Mouse (Mus musculus) midbrain, embryonic 16.5 days (tissue): ENCODE data around the gene Cacng4. TPM values are rescaled to one million over a fixed set of nuclear protein-coding genes. Genes with fewer than 3 reads are reported as not detected.

ENCODE experiments used
- ATAC-seq: fragments of 200-750 bp; cut with Nextera tagmentation; 2 replicates; pipeline ENCODE4 v1.8.0; 2017; ENCODE audit warnings: moderate TSS enrichment
- H3K27ac ChIP-seq: fragments of 300-500 bp; sonication (generic); 2 replicates; pipeline ENCODE4 v1.5.1; 2014; ENCODE audit warnings: mild to moderate bottlenecking, low read length, mixed read lengths
- H3K27me3 ChIP-seq: fragments of 300-500 bp; sonication (generic); 2 replicates; pipeline ENCODE4 v1.6.1; 2014; ENCODE audit warnings: low read depth, low read length, mixed read lengths; ENCODE audit not compliant: control insufficient read depth, insufficient read depth
- H3K36me3 ChIP-seq: fragments of 300-500 bp; sonication (generic); 2 replicates; pipeline ENCODE4 v1.6.1; 2014; ENCODE audit warnings: mild to moderate bottlenecking, low read length, moderate library complexity, mixed read lengths; ENCODE audit not compliant: control insufficient read depth, insufficient read depth
- H3K4me1 ChIP-seq: fragments of 300-500 bp; sonication (generic); 2 replicates; pipeline ENCODE4 v1.6.1; 2014; ENCODE audit warnings: mild to moderate bottlenecking, low read length, mixed read lengths; ENCODE audit not compliant: control insufficient read depth, insufficient read depth
- H3K4me2 ChIP-seq: fragments of 300-500 bp; sonication (generic); 2 replicates; pipeline ENCODE4 v1.6.1; 2014; ENCODE audit warnings: mild to moderate bottlenecking, low read length, mixed read lengths
- H3K4me3 ChIP-seq: fragments of 300-500 bp; sonication (generic); 2 replicates; pipeline ENCODE4 v1.5.1; 2014; ENCODE audit warnings: low read depth, mild to moderate bottlenecking, low read length, moderate library complexity, mixed read lengths
- H3K9ac ChIP-seq: fragments of 300-500 bp; sonication (generic); 2 replicates; pipeline ENCODE4 v1.6.1; 2014; ENCODE audit warnings: low read depth, low read length, mixed read lengths
- H3K9me3 ChIP-seq: fragments of 300-500 bp; sonication (generic); replicated peaks from 2 replicates; pipeline ENCODE4 v1.6.1; 2014; ENCODE audit warnings: mild to moderate bottlenecking, low read length, mixed read lengths; ENCODE audit not compliant: control insufficient read depth, poor library complexity, severe bottlenecking
- WGBS: fragments of 180-500 bp; shearing (Covaris S2); extraction: QIAGEN DNeasy Blood & Tissue Kit; methylation state at CpG from one replicate; pipeline ENCODE4 v1.1.7; 2014; 5-methylcytosine and 5-hydroxymethylcytosine counted together
- polyA plus RNA-seq: library from polyadenylated mRNA; unstranded; fragments of >200 nt; fragmentation: Nextera tagmentation; extraction: Ambion mirVana; gene quantifications from 2 replicates; pipeline ENCODE4 v1.2.1, GENCODE M21; 2015

Gene Cacng4
- polyA plus RNA-seq, 1 experiment from 2014 or later: 52.1 TPM

- no peaks in the 10 kb centered on the region for H3K9me3 ChIP-seq
- 78% methylated on average over 16 of the region's 16 CpGs for whole genome bisulfite sequencing
- no peak for ATAC-seq
Measured at GRCm38 (mm10) chr11:107716332-107716938, 77.9 kb downstream of the Cacng4 start, which contains the start of gene Cacng1. Gene Cacng1 (minus strand): TSS chr11:107716522.

GRCm38 (mm10) chr11:107714368-107714767, 80.0 kb downstream of the Cacng4 start:
- Histone ChIP-seq H3K9ac (no peak overlapping the region), H3K9me3 (no peaks in the 10 kb centered on the region), H3K36me3 (no peaks in the 10 kb centered on the region), H3K27me3 (no peaks in the 10 kb centered on the region), H3K4me2 (no peak overlapping the region), H3K27ac (no peak overlapping the region), H3K4me1 (no peaks in the 10 kb centered on the region), H3K4me3 (no peak overlapping the region)
- WGBS: 85% methylated on average over 7 of the region's 7 CpGs
- ATAC-seq: no peak

More at GRCm38 (mm10) chr11:107716332-107716938, 77.9 kb downstream of the Cacng4 start, which contains the start of gene Cacng1:
- Histone ChIP-seq H3K4me1 (no peaks in the 10 kb centered on the region), H3K9ac (no peak within 1 kb of the TSS), H3K27ac (no peak within 1 kb of the TSS), H3K36me3 (no peaks in the 10 kb centered on the region), H3K4me2 (no peak within 1 kb of the TSS), H3K4me3 (no peak within 1 kb of the TSS), H3K27me3 (no peaks in the 10 kb centered on the region)

- Histone ChIP-seq H3K9me3 (no peaks in the 10 kb centered on the region), H3K4me1 (peaks cover 9% of the 10 kb centered on the region), H3K36me3 (no peaks in the 10 kb centered on the region), H3K4me3 (no peak overlapping the region), H3K27me3 (no peaks in the 10 kb centered on the region), H3K9ac (no peak overlapping the region), H3K4me2 (no peak overlapping the region), H3K27ac (no peak overlapping the region)
- WGBS: 86% methylated on average over 3 of the region's 3 CpGs
- ATAC-seq: no peak
Measured at GRCm38 (mm10) chr11:107710379-107710778, 84.0 kb downstream of the Cacng4 start.

- ATAC-seq: peak; percentile 56
- H3K36me3 ChIP-seq: no peaks in the 10 kb centered on the region
- no peak overlapping the region; the same call in 1 of the 2 replicates for H3K27ac ChIP-seq
- H3K9ac ChIP-seq: no peak overlapping the region
- no peaks in the 10 kb centered on the region for H3K9me3 ChIP-seq
- H3K27me3 ChIP-seq: no peaks in the 10 kb centered on the region
- peak overlapping the region; percentile 20; the same call in 1 of the 2 replicates for H3K4me2 ChIP-seq
- H3K4me3 ChIP-seq: no peak overlapping the region
- 9% methylated on average over 20 of the region's 20 CpGs for WGBS
- peaks cover 10% of the 10 kb centered on the region for H3K4me1 ChIP-seq
Measured at GRCm38 (mm10) chr11:107707897-107708610, 86.3 kb downstream of the Cacng4 start.

- H3K4me2 ChIP-seq: no peak overlapping the region
- H3K9ac ChIP-seq: no peak overlapping the region
- no peak overlapping the region for H3K27ac ChIP-seq
- 0 out of 2 replicates have a peak, but pooled peaks have one; percentile 9 for ATAC-seq
- H3K36me3 ChIP-seq: no peaks in the 10 kb centered on the region
- no peaks in the 10 kb centered on the region for H3K9me3 ChIP-seq
- peaks cover 10% of the 10 kb centered on the region for H3K4me1 ChIP-seq
- no peak overlapping the region for H3K4me3 ChIP-seq
- 59% methylated on average over 11 of the region's 11 CpGs for WGBS
- no peaks in the 10 kb centered on the region for H3K27me3 ChIP-seq
Measured at GRCm38 (mm10) chr11:107705476-107706074, 88.8 kb downstream of the Cacng4 start.

- no peak overlapping the region for H3K27ac ChIP-seq
- H3K4me2 ChIP-seq: no peak overlapping the region
- 46% methylated on average over 6 of the region's 6 CpGs for WGBS
- H3K9ac ChIP-seq: no peak overlapping the region
- no peak overlapping the region for H3K4me3 ChIP-seq
- no peaks in the 10 kb centered on the region for H3K9me3 ChIP-seq
- H3K4me1 ChIP-seq: peaks cover 10% of the 10 kb centered on the region
- H3K36me3 ChIP-seq: no peaks in the 10 kb centered on the region
- H3K27me3 ChIP-seq: no peaks in the 10 kb centered on the region
- ATAC-seq: 0 out of 2 replicates have a peak, but pooled peaks have one; percentile 9
Measured at GRCm38 (mm10) chr11:107705060-107705459, 89.3 kb downstream of the Cacng4 start.

- 41% methylated on average over 27 of the region's 27 CpGs for WGBS
- H3K4me2 ChIP-seq: no peak overlapping the region
Measured at GRCm38 (mm10) chr11:107703272-107704134, 90.9 kb downstream of the Cacng4 start.

GRCm38 (mm10) chr11:107699967-107700366, 94.4 kb downstream of the Cacng4 start:
- Histone ChIP-seq H3K27me3 (no peaks in the 10 kb centered on the region), H3K4me3 (no peak overlapping the region), H3K4me1 (0 out of 2 replicates have a peak, but pooled peaks cover 2% of the 10 kb centered on the region), H3K36me3 (no peaks in the 10 kb centered on the region), H3K9ac (no peak overlapping the region), H3K27ac (no peak overlapping the region), H3K4me2 (no peak overlapping the region), H3K9me3 (no peaks in the 10 kb centered on the region)
- WGBS: 87% methylated on average over 4 of the region's 4 CpGs
- ATAC-seq: no peak

More at GRCm38 (mm10) chr11:107703272-107704134, 90.9 kb downstream of the Cacng4 start:
- H3K4me1 ChIP-seq: peaks cover 10% of the 10 kb centered on the region
- H3K4me3 ChIP-seq: no peak overlapping the region
- no peaks in the 10 kb centered on the region for H3K9me3 ChIP-seq
- H3K36me3 ChIP-seq: no peaks in the 10 kb centered on the region
- no peaks in the 10 kb centered on the region for H3K27me3 ChIP-seq
- no peak for ATAC-seq
- no peak overlapping the region for H3K27ac ChIP-seq
- no peak overlapping the region for H3K9ac ChIP-seq
